Mouse (Mus musculus): ENCODE data around the gene Arrdc1. TPM values are rescaled to one million over a fixed set of nuclear protein-coding genes. Genes with fewer than 3 reads are reported as not detected.

Arrdc1 gene
- polyA plus RNA-seq, 1 experiment from 2014 or later = 16.7 TPM

DNA sequence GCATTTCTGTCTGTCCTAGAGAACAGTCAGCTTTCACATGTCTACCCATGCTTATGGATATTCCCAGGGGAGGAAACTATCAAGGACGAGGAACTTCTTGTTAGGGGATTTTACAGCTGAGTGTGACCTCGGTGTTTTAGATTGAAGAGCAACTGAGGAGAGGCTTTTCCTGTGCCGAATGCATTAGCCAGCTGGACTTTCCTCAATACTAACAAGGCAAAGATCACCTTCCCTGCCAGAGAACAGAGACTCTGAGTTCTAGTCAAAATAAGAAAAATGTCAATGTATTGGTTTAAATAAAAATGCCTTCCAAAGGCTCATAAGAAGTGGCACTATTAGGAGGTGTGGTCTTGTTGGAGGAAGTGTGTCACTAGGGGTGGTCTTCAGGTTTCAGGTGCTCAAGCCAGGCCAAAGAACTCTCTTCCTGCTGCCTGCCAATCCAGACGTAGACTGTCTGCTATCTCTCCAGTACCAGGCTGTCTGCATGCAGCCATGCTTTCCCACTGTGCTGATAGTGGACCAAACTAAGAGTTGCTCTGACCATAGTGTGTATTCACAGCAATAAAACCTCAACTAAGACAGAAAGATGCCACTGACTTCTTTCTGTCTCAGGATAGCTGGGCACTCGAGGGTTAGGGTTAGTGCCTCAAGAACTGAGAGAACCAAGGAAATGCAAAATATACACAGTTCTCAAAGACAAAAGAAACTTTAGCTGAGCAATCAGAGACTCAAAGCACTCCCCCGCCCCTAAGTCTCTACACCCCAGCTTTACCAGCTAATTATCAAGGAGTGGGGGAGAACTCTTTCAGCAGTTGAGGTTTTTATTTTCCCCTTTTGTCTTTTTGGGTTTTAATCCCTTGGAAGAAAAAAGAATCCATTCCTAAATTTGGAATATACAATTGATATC lies 44.3 kb downstream of the Arrdc1 start:
- peak; percentile 56 for ATAC-seq
- Histone ChIP-seq H3K4me2 (ENCODE audit: low read depth, low read length) (no peak overlapping the region), H3K9me3 (ENCODE audit: low read length) (no peaks in the 10 kb centered on the region), H3K27me3 (ENCODE audit: insufficient read depth, low read length) (no peaks in the 10 kb centered on the region), H3K27ac (ENCODE audit: low read depth) (peak overlapping the region; percentile 31), H3K4me3 (ENCODE audit: low read depth, low read length) (no peak overlapping the region), H3K4me1 (ENCODE audit: insufficient read depth) (peaks cover 34% of the 10 kb centered on the region), H3K36me3 (replicated peaks; ENCODE audit: insufficient read depth, low read length) (peaks cover 4% of the 10 kb centered on the region), H3K9ac (replicated peaks) (no peak overlapping the region)
- WGBS (ENCODE audit: insufficient replicate concordance) = 57% methylated on average over 6 of the region's 6 CpGs
- TF ChIP-seq CTCF (IDR thresholded peaks at IDR 0.05; ENCODE audit: low read depth) (no peak), EP300 (IDR thresholded peaks at IDR 0.05; ENCODE audit: low read depth) (no peak)
- no peak for DNase-seq

DNA sequence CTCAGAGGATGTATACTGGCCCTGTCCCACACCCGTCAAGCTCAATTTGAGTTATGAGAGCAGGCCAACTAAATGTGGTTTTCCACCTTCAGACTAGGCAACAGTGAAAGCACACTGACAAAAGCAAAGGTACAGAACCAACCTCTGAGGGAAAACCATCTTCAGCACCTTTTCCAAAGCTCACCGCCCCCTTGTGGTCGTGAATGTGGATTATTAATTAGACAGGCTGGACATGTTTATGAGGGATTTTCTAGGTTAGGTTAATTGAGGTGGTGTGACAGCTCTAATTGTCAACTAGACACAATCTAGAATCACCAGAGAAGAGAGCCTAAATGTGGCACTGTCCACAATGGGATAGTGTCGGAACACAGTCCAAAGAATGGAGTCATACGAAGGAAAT lies 46.2 kb downstream of the Arrdc1 start:
- H3K27ac ChIP-seq (ENCODE audit: low read depth) = no peak overlapping the region
- TF ChIP-seq CTCF (IDR thresholded peaks at IDR 0.05; ENCODE audit: low read depth) (peak; percentile 68), EP300 (IDR thresholded peaks at IDR 0.05; ENCODE audit: low read depth) (no peak)
- WGBS (ENCODE audit: insufficient replicate concordance) = 74% methylated on average over 5 of the region's 5 CpGs
- H3K9me3 ChIP-seq (ENCODE audit: low read length) = no peaks in the 10 kb centered on the region
- no peaks in the 10 kb centered on the region for H3K27me3 ChIP-seq (ENCODE audit: insufficient read depth, low read length)
- no peak overlapping the region for H3K4me3 ChIP-seq (ENCODE audit: low read depth, low read length)
- H3K9ac ChIP-seq (replicated peaks) = no peak overlapping the region
- H3K4me2 ChIP-seq (ENCODE audit: low read depth, low read length) = no peak overlapping the region
- peaks cover 34% of the 10 kb centered on the region for H3K4me1 ChIP-seq (ENCODE audit: insufficient read depth)
- H3K36me3 ChIP-seq (replicated peaks; ENCODE audit: insufficient read depth, low read length) = peaks cover 12% of the 10 kb centered on the region
- ATAC-seq = no peak
- DNase-seq = peak; percentile 33

DNA sequence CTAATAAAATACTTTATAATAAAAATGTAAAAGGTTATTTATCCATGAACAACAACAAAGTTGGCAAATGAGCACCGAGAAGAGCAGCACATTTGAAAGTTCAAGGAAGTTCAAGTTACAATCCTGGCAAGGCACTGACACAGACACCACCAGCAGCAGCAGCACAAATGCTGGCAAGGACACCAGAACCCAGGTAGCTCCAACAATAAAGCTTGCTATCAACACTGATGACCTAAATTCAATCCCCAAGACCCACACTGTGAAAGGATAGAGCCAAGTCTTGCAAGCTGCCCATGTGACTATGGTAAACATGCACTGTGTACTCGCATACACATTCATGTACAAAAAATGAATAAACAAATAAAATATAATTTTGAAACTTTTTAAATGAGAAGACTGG lies 54.4 kb downstream of the Arrdc1 start:
- Histone ChIP-seq H3K36me3 (replicated peaks; ENCODE audit: insufficient read depth, low read length) (peaks cover 32% of the 10 kb centered on the region), H3K4me2 (ENCODE audit: low read depth, low read length) (no peak overlapping the region), H3K4me1 (ENCODE audit: insufficient read depth) (no peaks in the 10 kb centered on the region), H3K27ac (ENCODE audit: low read depth) (no peak overlapping the region), H3K9me3 (ENCODE audit: low read length) (no peaks in the 10 kb centered on the region), H3K4me3 (ENCODE audit: low read depth, low read length) (no peak overlapping the region), H3K27me3 (ENCODE audit: insufficient read depth, low read length) (no peaks in the 10 kb centered on the region), H3K9ac (replicated peaks) (no peak overlapping the region)
- 83% methylated on average over 2 of the region's 2 CpGs for WGBS (ENCODE audit: insufficient replicate concordance)
- no peak for DNase-seq
- no peak for ATAC-seq
- TF ChIP-seq EP300 (IDR thresholded peaks at IDR 0.05; ENCODE audit: low read depth) (no peak), CTCF (IDR thresholded peaks at IDR 0.05; ENCODE audit: low read depth) (no peak)

Small RNA genes lying within 50 kb of the gene (microRNA-seq; reads per million reads assigned to microRNA genes)
- not detected for gene Gm22875

Other genes with a start within 250 kb of the Arrdc1 start
- 0.25 and 0.34 TPM in 2 replicates for gene Cacna1b, start 172.1 kb downstream of the Arrdc1 start, polyA plus RNA-seq (2015; fragmentation: Nextera tagmentation; extraction: Ambion mirVana)
- 9.1 and 12.3 TPM in 2 replicates for gene Ehmt1, start 15.6 kb downstream of the Arrdc1 start, polyA plus RNA-seq (2015; fragmentation: Nextera tagmentation; extraction: Ambion mirVana)
- gene Zmynd19, start 14.5 kb upstream of the Arrdc1 start, polyA plus RNA-seq (2015; fragmentation: Nextera tagmentation; extraction: Ambion mirVana) = 6.2 and 6.5 TPM in 2 replicates
- gene Dph7, start 27.1 kb upstream of the Arrdc1 start, polyA plus RNA-seq (2015; fragmentation: Nextera tagmentation; extraction: Ambion mirVana) = 6.4 and 7.0 TPM in 2 replicates
- gene Mrpl41, start 39.8 kb upstream of the Arrdc1 start, polyA plus RNA-seq (2015; fragmentation: Nextera tagmentation; extraction: Ambion mirVana) = 81.8 and 83.1 TPM in 2 replicates
- 52.9 and 64.5 TPM in 2 replicates for gene Pnpla7, start 40.8 kb upstream of the Arrdc1 start, polyA plus RNA-seq (2015; fragmentation: Nextera tagmentation; extraction: Ambion mirVana)
- 29.0 and 32.1 TPM in 2 replicates for gene Nsmf, start 119.1 kb upstream of the Arrdc1 start, polyA plus RNA-seq (2015; fragmentation: Nextera tagmentation; extraction: Ambion mirVana)
- gene Entpd8, start 145.1 kb upstream of the Arrdc1 start, polyA plus RNA-seq (2015; fragmentation: Nextera tagmentation; extraction: Ambion mirVana) = 23.8 and 25.9 TPM in 2 replicates
- gene Noxa1, start 159.9 kb upstream of the Arrdc1 start, polyA plus RNA-seq (2015; fragmentation: Nextera tagmentation; extraction: Ambion mirVana) = 0.52 and 0.59 TPM in 2 replicates
- gene Nrarp, start 245.5 kb upstream of the Arrdc1 start, polyA plus RNA-seq (2015; fragmentation: Nextera tagmentation; extraction: Ambion mirVana) = 1.3 and 1.7 TPM in 2 replicates

All from liver, postnatal 0 days (tissue).